Mouse (Mus musculus) brain, embryonic 14.5 days (tissue): ENCODE data around the gene Atp6v1c2.

Source experiments
- CTCF ChIP-seq: fragments of 200-500 bp; IDR thresholded peaks from 2 replicates; pipeline ENCODE4 v1.5.1; 2012; ENCODE audit warnings: inconsistent platforms, mild to moderate bottlenecking, moderate library complexity, borderline replicate concordance; ENCODE audit not compliant: insufficient read depth, insufficient read length; ENCODE audit errors: extremely low read depth
- POLR2A ChIP-seq: fragments of 200-500 bp; IDR thresholded peaks from 2 replicates; pipeline ENCODE4 v1.6.1; 2012; ENCODE audit warnings: mild to moderate bottlenecking, inconsistent platforms, borderline replicate concordance; ENCODE audit not compliant: poor library complexity, insufficient read depth, insufficient read length, severe bottlenecking; ENCODE audit errors: extremely low read depth

DNA sequence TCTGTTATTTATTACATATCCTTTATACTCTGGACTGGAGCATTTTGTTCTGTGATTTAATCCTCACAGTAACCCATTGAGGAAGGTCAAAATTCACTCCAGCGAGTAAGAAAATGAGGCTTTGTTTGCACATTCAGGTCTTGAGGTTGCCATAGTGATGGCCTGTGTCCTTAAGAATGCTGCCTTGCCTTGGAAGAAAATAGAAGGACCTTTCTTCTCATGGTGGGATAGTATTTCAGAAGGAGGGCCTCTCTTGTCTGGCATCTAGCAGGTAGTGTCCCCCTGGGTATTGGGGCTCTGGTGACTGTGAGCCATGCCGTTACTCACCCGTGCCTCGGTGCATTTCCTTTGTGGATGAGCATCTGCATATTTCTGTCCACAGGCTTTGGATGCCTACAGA, 31.5 kb upstream of the Atp6v1c2 start:
- no peak for TF ChIP-seq POLR2A
- TF ChIP-seq CTCF: no peak
